Mouse (Mus musculus): Measurements from ENCODE around the gene 2310033P09Rik.

- TF ChIP-seq CTCF (conservative IDR thresholded peaks at IDR 0.05; ENCODE audit: low read length): no peak
- TF ChIP-seq NANOG (IDR thresholded peaks at IDR 0.05; ENCODE audit: borderline replicate concordance, low read length): no peak
Observed at GRCm38 (mm10) chr11:59221604-59222003, 13.5 kb downstream of the 2310033P09Rik start.
